Comparison of ENCODE assay signal across 8 mouse cellular contexts in the genomic region with DNA sequence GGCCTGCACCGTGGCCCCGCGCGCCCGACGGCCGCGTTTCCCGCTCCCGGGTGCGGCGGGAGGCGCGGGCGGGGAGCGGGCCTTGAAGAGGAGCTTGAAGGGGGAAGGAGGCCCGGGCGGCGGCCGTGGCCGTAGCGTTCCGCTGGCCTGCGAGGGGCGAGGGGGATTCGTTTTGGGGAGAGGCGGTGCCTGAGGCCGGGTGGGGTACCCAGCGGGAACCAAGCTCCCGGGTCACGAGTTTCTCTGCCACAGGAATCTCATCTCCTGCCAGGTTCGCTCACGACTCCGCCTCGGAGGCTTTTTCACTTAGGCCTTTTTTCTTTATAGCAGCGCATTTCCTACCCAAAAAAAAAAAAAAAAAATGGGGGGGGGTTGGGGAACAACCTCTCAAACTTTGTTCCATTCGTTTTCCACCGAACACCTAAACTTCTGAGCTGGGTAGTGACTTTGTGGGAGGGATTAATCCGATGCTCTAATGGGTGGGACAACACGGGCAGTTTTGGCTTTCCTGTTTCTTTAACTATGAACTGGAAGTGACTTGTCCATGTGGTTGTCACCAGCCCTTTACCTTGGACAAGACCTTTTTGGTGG. TPM values are rescaled to one million over a fixed set of nuclear protein-coding genes. Genes with fewer than 3 reads are reported as not detected.
A peak's percentile ranks its signal among the peaks of the same experiment; 100 is the strongest.
DNase-seq lines count a peak whose midpoint lies in the region; ATAC-seq and TF ChIP-seq lines count a peak whose summit lies in the region.

No protein-coding gene starts in this region.

- TF ChIP-seq POLR2A in cortical plate, adult 2 months (IDR thresholded peaks at IDR 0.05; ENCODE audit: extremely low read depth, insufficient read depth, low read length), result no peak

- no peaks in the 10 kb centered on the region for H3K9me3 ChIP-seq in intestine, postnatal 0 days (ENCODE audit: control insufficient read depth)

- DNase-seq in frontal cortex, postnatal 10 days (ENCODE audit: low spot score in 2 of 2), result peak; percentile 41 to 45
- DNase-seq in gastrocnemius, postnatal 14 days, result peak; percentile 46
- peak; percentile 27 for DNase-seq in liver
- DNase-seq in neural tube, embryonic 10.5 days (ENCODE audit: extremely low spot score, low spot score), result peak; percentile 65
- DNase-seq in telencephalon, adult 2 months (ENCODE audit: low read depth, low spot score), result peak; percentile 10

- no peak for TF ChIP-seq CTCF in cortical plate, adult 2 months (IDR thresholded peaks at IDR 0.05; ENCODE audit: extremely low read depth, insufficient read depth, low read length)
- TF ChIP-seq CTCF in intestine, postnatal 0 days (IDR thresholded peaks at IDR 0.05; ENCODE audit: low read depth), result no peak

- H3K36me3 ChIP-seq in intestine, postnatal 0 days (ENCODE audit: control insufficient read depth, insufficient read depth), result peaks cover 8% of the 10 kb centered on the region

- under 1% methylated on average over 38 of the region's 40 CpGs for WGBS in intestine, postnatal 0 days

- no peak for ATAC-seq in frontal cortex, adult (ENCODE audit: low TSS enrichment)
- no peak for ATAC-seq in intestine, postnatal 0 days

- H3K4me2 ChIP-seq in intestine, postnatal 0 days (replicated peaks; ENCODE audit: low read depth), result peak overlapping the region; percentile 60

- peak overlapping the region; percentile 95; the same call in 1 of the 2 replicates for H3K27ac ChIP-seq in cortical plate, adult 2 months (ENCODE audit: insufficient read depth, low read length)
- H3K27ac ChIP-seq in intestine, postnatal 0 days (ENCODE audit: low read depth, low read length), result peak overlapping the region; percentile 100

- peak overlapping the region; percentile 62 for H3K4me3 ChIP-seq in cortical plate, adult 2 months (ENCODE audit: insufficient read depth, low read length)
- H3K4me3 ChIP-seq in intestine, postnatal 0 days (ENCODE audit: low read depth, low read length), result peak overlapping the region; percentile 98

- H3K9ac ChIP-seq in intestine, postnatal 0 days (ENCODE audit: low read depth, low read length), result peak overlapping the region; percentile 91

- intact Hi-C loops in gastrocnemius, postnatal 14 days (cut with DNase I; ENCODE audit: low total_unique reads), result no loop called here

- no peaks in the 10 kb centered on the region for H3K4me1 ChIP-seq in cortical plate, adult 2 months (ENCODE audit: control insufficient read depth, insufficient read depth, low read length)
- no peaks in the 10 kb centered on the region for H3K4me1 ChIP-seq in intestine, postnatal 0 days (replicated peaks; ENCODE audit: control insufficient read depth, insufficient read depth, low read length)

- no peaks in the 10 kb centered on the region for H3K27me3 ChIP-seq in intestine, postnatal 0 days (replicated peaks; ENCODE audit: control insufficient read depth, insufficient read depth, low read length)

RNA-seq across cellular contexts. Expression of a gene that starts 1.7 kb away (rescaled TPM):
- polyA plus RNA-seq in cortical plate, adult 2 months (2012; rRNA removed), result 15.4 and 17.2 TPM in 2 replicates
- total RNA-seq in gastrocnemius, postnatal 14 days (2021), result 10 to 100 TPM; 38.0 to 42.0 TPM
- 4.6 and 7.2 TPM in 2 replicates for polyA plus RNA-seq in intestine, postnatal 0 days (2015; fragmentation: Nextera tagmentation; extraction: Ambion mirVana)

RNA-seq across cellular contexts. Expression of a gene that starts 37.4 kb away (rescaled TPM):
- polyA plus RNA-seq in cortical plate, adult 2 months (2012; rRNA removed), result not detected in 2 replicates
- total RNA-seq in gastrocnemius, postnatal 14 days (2021), result not detected
- not detected in 2 replicates for polyA plus RNA-seq in intestine, postnatal 0 days (2015; fragmentation: Nextera tagmentation; extraction: Ambion mirVana)

Comparison
In these comparisons a context has a peak if more than half of its experiments do, and no peak if none do; other contexts are left out.
1. DNase-seq: peak in every context shown above with its lines; median percentile 65 in neural tube, embryonic 10.5 days; 46 in gastrocnemius, postnatal 14 days; 43 in frontal cortex, postnatal 10 days; 27 in liver; 10 in telencephalon, adult 2 months.